Mouse (Mus musculus) olfactory bulb, adult 2 months (tissue): ENCODE measurements around the gene Schip1. TPM values are rescaled to one million over a fixed set of nuclear protein-coding genes. Genes with fewer than 3 reads are reported as not detected.

Source experiments
- H3K27ac ChIP-seq: fragments of 200-500 bp; 2 replicates; pipeline ENCODE4 v1.5.1; 2012; ENCODE audit warnings: low read depth, low read length; ENCODE audit not compliant: insufficient read depth
- H3K4me1 ChIP-seq: fragments of 200-500 bp; 2 replicates; pipeline ENCODE4 v1.6.1; 2012; ENCODE audit warnings: low read length; ENCODE audit not compliant: control insufficient read depth, insufficient read depth
- H3K4me3 ChIP-seq: fragments of 200-500 bp; 2 replicates; pipeline ENCODE4 v1.5.1; 2012; ENCODE audit warnings: mild to moderate bottlenecking, low read depth, low read length, moderate library complexity; ENCODE audit not compliant: insufficient read depth
- CTCF ChIP-seq: fragments of 200-500 bp; IDR thresholded peaks from 2 replicates; pipeline ENCODE4 v1.5.1; 2012; ENCODE audit warnings: low read depth, mild to moderate bottlenecking, low read length, moderate library complexity; ENCODE audit not compliant: insufficient read depth
- POLR2A ChIP-seq: fragments of 200-500 bp; IDR thresholded peaks from 2 replicates; pipeline ENCODE4 v1.6.1; 2012; ENCODE audit warnings: mild to moderate bottlenecking, low read depth, low read length, moderate library complexity; ENCODE audit not compliant: insufficient read depth
- WGBS: fragments of 180-500 bp; shearing (Covaris S2); methylation state at CpG from one replicate; pipeline ENCODE4 v1.1.7; 2018; 5-methylcytosine and 5-hydroxymethylcytosine counted together
- polyA plus RNA-seq: library from polyadenylated mRNA; stranded (reverse); fragments of >200 nt; gene quantifications from 2 replicates; pipeline ENCODE4 v1.2.4, GENCODE M21; 2012; ENCODE audit warnings: low replicate concordance; ENCODE audit not compliant: missing spikeins, insufficient read depth, insufficient read length

Schip1 gene
- polyA plus RNA-seq, 1 experiment: not detected

- Histone ChIP-seq H3K27ac (no peak overlapping the region), H3K4me1 (peaks cover 35% of the 10 kb centered on the region), H3K4me3 (no peak overlapping the region)
- TF ChIP-seq POLR2A: no peak
- 64% methylated on average over 9 of the region's 9 CpGs for WGBS
These were observed 522.1 kb downstream of the Schip1 start for GRCm38 (mm10) chr3:68586646-68587064.

GRCm38 (mm10) chr3:68587567-68588245 is 523.1 kb downstream of the Schip1 start:
- WGBS: 71% methylated on average over 10 of the region's 10 CpGs
- Histone ChIP-seq H3K4me1 (peaks cover 28% of the 10 kb centered on the region), H3K4me3 (no peak overlapping the region), H3K27ac (0 out of 2 replicates have a peak overlapping the region, but pooled peaks have one; percentile 21)
- no peak for TF ChIP-seq CTCF
- TF ChIP-seq POLR2A: no peak

- H3K27ac ChIP-seq: no peak overlapping the region
- TF ChIP-seq CTCF (no peak), POLR2A (no peak)
- H3K4me3 ChIP-seq: no peak overlapping the region
- 79% methylated on average over 9 of the region's 9 CpGs for WGBS
- H3K4me1 ChIP-seq: peaks cover 18% of the 10 kb centered on the region
These were observed 524.7 kb downstream of the Schip1 start for GRCm38 (mm10) chr3:68589220-68589840.

- Histone ChIP-seq H3K4me3 (no peak overlapping the region), H3K27ac (no peak overlapping the region), H3K4me1 (peaks cover 18% of the 10 kb centered on the region)
- no peak for TF ChIP-seq CTCF
- no peak for TF ChIP-seq POLR2A
- 73% methylated on average over 8 of the region's 8 CpGs for WGBS
These were observed 525.8 kb downstream of the Schip1 start for GRCm38 (mm10) chr3:68590436-68590835.

GRCm38 (mm10) chr3:68592575-68592974 is 528.0 kb downstream of the Schip1 start:
- no peak overlapping the region for H3K4me3 ChIP-seq
- H3K4me1 ChIP-seq: peaks cover 13% of the 10 kb centered on the region
- no peak for TF ChIP-seq POLR2A
- no peak for TF ChIP-seq CTCF
- no peak overlapping the region for H3K27ac ChIP-seq
- WGBS: 86% methylated on average over 10 of the region's 10 CpGs

DNA sequence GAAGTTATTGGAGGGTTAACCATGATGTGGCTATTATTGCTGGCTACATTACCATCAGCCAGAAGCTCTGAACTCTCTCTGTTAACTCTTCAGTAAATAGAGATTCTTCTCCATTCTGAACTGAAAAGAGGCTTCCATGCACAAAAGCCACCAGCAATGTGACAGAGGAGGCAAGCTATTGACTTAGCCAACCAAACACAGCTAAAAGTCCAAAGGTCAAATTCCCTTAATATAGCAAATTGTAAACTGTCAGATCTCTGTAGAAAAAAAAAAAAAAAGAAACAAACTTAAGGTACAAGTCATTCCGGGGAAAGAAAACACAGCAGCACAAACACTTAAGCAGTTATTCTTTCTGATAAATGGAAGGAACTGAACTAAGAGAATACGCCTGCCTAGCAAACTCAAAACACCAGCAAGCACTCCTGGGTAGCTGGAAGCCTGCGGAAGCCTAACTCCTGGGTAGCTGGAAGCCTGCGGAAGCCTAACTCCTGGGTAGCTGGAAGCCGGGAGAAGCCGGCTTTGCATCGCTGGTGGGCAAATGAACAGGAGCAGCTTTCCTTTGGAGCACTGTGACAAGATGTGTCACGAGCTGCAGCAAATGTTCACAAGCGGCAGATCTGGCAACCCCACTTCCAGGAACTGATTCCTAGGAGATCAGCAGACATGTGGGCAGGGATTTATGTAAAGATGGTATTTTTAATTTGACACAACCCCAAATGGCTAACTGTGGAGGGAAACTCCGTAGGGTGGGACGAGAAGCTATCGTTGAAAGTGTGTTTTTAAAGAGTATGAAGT is 528.7 kb downstream of the Schip1 start:
- TF ChIP-seq POLR2A (no peak), CTCF (no peak)
- Histone ChIP-seq H3K4me3 (0 out of 2 replicates have a peak overlapping the region, but pooled peaks have one; percentile 13), H3K27ac (no peak overlapping the region; the same call in 1 of the 2 replicates), H3K4me1 (peaks cover 10% of the 10 kb centered on the region)
- 47% methylated on average over 12 of the region's 12 CpGs for WGBS

- Histone ChIP-seq H3K4me3 (no peak overlapping the region), H3K27ac (no peak overlapping the region), H3K4me1 (peaks cover 8% of the 10 kb centered on the region)
- TF ChIP-seq CTCF (no peak), POLR2A (no peak)
- 44% methylated on average over 10 of the region's 10 CpGs for WGBS
These were observed 530.8 kb downstream of the Schip1 start for GRCm38 (mm10) chr3:68595316-68595925.

GRCm38 (mm10) chr3:68596938-68597337 is 532.3 kb downstream of the Schip1 start:
- 85% methylated on average over 4 of the region's 4 CpGs for WGBS
- no peak for TF ChIP-seq CTCF
- no peak for TF ChIP-seq POLR2A
- no peak overlapping the region for H3K27ac ChIP-seq
- H3K4me3 ChIP-seq: no peak overlapping the region
- peaks cover 5% of the 10 kb centered on the region for H3K4me1 ChIP-seq
